Mouse (Mus musculus) stomach, embryonic 15.5 days (tissue): ENCODE data around the gene Map1lc3b. TPM values are rescaled to one million over a fixed set of nuclear protein-coding genes. Genes with fewer than 3 reads are reported as not detected.

ENCODE experiments used
- ATAC-seq: fragments of 200-750 bp; cut with Nextera tagmentation; 2 replicates; pipeline ENCODE4 v1.8.0; 2017; ENCODE audit warnings: low read depth, moderate number of reproducible peaks, moderate TSS enrichment; ENCODE audit not compliant: insufficient read depth, low FRiP score
- H3K27ac ChIP-seq: fragments of 300-500 bp; sonication (generic); 2 replicates; pipeline ENCODE4 v1.5.1; 2015; ENCODE audit warnings: mild to moderate bottlenecking, inconsistent platforms
- H3K27me3 ChIP-seq: fragments of 300-500 bp; sonication (generic); replicated peaks from 2 replicates; pipeline ENCODE4 v1.6.1; 2015; ENCODE audit warnings: inconsistent platforms
- H3K36me3 ChIP-seq: fragments of 300-500 bp; sonication (generic); 2 replicates; pipeline ENCODE4 v1.6.1; 2015; ENCODE audit warnings: inconsistent platforms
- H3K4me1 ChIP-seq: fragments of 300-500 bp; sonication (generic); 2 replicates; pipeline ENCODE4 v1.6.1; 2015; ENCODE audit warnings: inconsistent platforms
- H3K4me2 ChIP-seq: fragments of 300-500 bp; sonication (generic); 2 replicates; pipeline ENCODE4 v1.6.1; 2015; ENCODE audit warnings: mild to moderate bottlenecking, inconsistent platforms
- H3K4me3 ChIP-seq: fragments of 300-500 bp; sonication (generic); replicated peaks from 2 replicates; pipeline ENCODE4 v1.5.1; 2015; ENCODE audit warnings: inconsistent platforms
- H3K9ac ChIP-seq: fragments of 300-500 bp; sonication (generic); 2 replicates; pipeline ENCODE4 v1.6.1; 2015; ENCODE audit warnings: inconsistent platforms
- H3K9me3 ChIP-seq: fragments of 300-500 bp; sonication (generic); 2 replicates; pipeline ENCODE4 v1.6.1; 2016; ENCODE audit warnings: inconsistent platforms
- WGBS: fragments of 180-500 bp; shearing (Covaris S2); methylation state at CpG from one replicate; pipeline ENCODE4 v1.1.7; 2015; 5-methylcytosine and 5-hydroxymethylcytosine counted together
- polyA plus RNA-seq: library from polyadenylated mRNA; unstranded; fragments of >200 nt; fragmentation: Nextera tagmentation; extraction: Ambion mirVana; gene quantifications from 2 replicates; pipeline ENCODE4 v1.2.1, GENCODE M21; 2015

Gene Map1lc3b
- polyA plus RNA-seq, 1 experiment from 2014 or later: 217 TPM

- Histone ChIP-seq H3K27me3 (no peaks in the 10 kb centered on the region), H3K9ac (no peak overlapping the region), H3K4me2 (no peak overlapping the region), H3K36me3 (peaks cover 6% of the 10 kb centered on the region; the same call in 1 of the 2 replicates), H3K9me3 (no peaks in the 10 kb centered on the region), H3K4me3 (no peak overlapping the region), H3K4me1 (peaks cover 28% of the 10 kb centered on the region), H3K27ac (0 out of 2 replicates have a peak overlapping the region, but pooled peaks have one; percentile 9)
- no peak for ATAC-seq
- 74% methylated on average over 12 of the region's 12 CpGs for WGBS
These were observed 30.8 kb downstream of the Map1lc3b start for GRCm38 (mm10) chr8:121620801-121621516.

GRCm38 (mm10) chr8:121621879-121622278, 31.7 kb downstream of the Map1lc3b start:
- H3K27ac ChIP-seq: no peak overlapping the region
- H3K4me1 ChIP-seq: peaks cover 28% of the 10 kb centered on the region
- H3K36me3 ChIP-seq: peaks cover 8% of the 10 kb centered on the region; the same call in 1 of the 2 replicates
- no peak overlapping the region for H3K9ac ChIP-seq
- no peak for ATAC-seq
- H3K4me2 ChIP-seq: no peak overlapping the region
- H3K4me3 ChIP-seq: no peak overlapping the region
- 71% methylated on average over 1 of the region's 1 CpGs for WGBS
- no peaks in the 10 kb centered on the region for H3K9me3 ChIP-seq
- H3K27me3 ChIP-seq: no peaks in the 10 kb centered on the region

GRCm38 (mm10) chr8:121623043-121623442, 32.9 kb downstream of the Map1lc3b start:
- Histone ChIP-seq H3K9ac (no peak overlapping the region), H3K27ac (no peak overlapping the region), H3K27me3 (no peaks in the 10 kb centered on the region), H3K36me3 (peaks cover 5% of the 10 kb centered on the region), H3K4me1 (peaks cover 28% of the 10 kb centered on the region), H3K4me2 (no peak overlapping the region), H3K9me3 (no peaks in the 10 kb centered on the region), H3K4me3 (no peak overlapping the region)
- 85% methylated on average over 8 of the region's 8 CpGs for WGBS
- no peak for ATAC-seq

DNA sequence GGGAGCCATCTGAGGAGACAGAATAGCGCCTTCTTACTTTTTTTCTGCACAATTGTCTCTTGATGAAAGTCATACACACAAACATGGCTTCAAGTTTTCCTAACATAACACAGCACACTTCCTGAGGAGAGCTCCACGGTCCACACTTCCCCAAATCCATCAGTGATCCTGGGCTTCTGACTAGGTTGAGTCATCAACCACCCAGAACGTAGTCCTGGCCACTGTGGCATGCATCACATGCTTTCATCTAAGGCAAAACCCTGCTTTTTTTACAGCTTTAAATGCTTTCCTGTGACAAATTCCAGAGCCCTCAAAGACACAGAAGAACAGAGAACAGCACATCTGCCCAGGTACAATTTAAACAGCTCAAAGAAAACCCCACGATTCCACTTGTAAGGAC, 38.5 kb downstream of the Map1lc3b start:
- ATAC-seq: no peak
- 78% methylated on average over 4 of the region's 4 CpGs for WGBS
- no peak overlapping the region for H3K4me2 ChIP-seq

GRCm38 (mm10) chr8:121631645-121632071, 41.5 kb downstream of the Map1lc3b start:
- Histone ChIP-seq H3K4me2 (no peak overlapping the region), H3K9me3 (no peaks in the 10 kb centered on the region), H3K4me1 (peaks cover 24% of the 10 kb centered on the region), H3K4me3 (no peak overlapping the region), H3K27ac (peak overlapping the region; percentile 28; the same call in 1 of the 2 replicates), H3K27me3 (no peaks in the 10 kb centered on the region), H3K36me3 (peaks cover 9% of the 10 kb centered on the region; the same call in 1 of the 2 replicates), H3K9ac (no peak overlapping the region)
- 39% methylated on average over 7 of the region's 7 CpGs for WGBS
- ATAC-seq: peak; percentile 22; the same call in 1 of the 2 replicates

More for the DNA sequence above, 38.5 kb downstream of the Map1lc3b start:
- Histone ChIP-seq H3K9ac (no peak overlapping the region), H3K36me3 (peaks cover 12% of the 10 kb centered on the region), H3K27me3 (no peaks in the 10 kb centered on the region), H3K4me1 (peaks cover 22% of the 10 kb centered on the region), H3K27ac (no peak overlapping the region), H3K9me3 (no peaks in the 10 kb centered on the region), H3K4me3 (no peak overlapping the region)

GRCm38 (mm10) chr8:121632401-121632800, 42.2 kb downstream of the Map1lc3b start:
- peak overlapping the region; percentile 28; the same call in 1 of the 2 replicates for H3K27ac ChIP-seq

DNA sequence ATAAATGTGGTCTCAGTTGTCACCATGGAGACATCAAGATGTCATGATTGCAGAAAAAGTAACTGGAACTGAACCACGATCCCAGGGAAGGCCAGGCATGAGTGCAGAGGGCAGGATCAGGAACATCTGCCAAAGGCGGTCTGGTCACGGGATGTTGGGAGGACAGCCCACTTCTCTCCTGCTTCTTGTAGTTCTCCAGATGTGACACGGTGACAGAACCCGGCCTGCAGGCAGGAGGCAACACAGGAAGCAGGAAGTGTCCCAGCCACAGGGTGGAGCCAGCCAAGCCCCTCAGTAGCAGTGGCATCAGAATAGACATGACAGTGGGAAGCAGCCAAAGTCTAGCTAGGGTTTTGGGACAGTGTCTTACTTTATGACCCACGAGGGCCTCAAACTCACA, 45.4 kb downstream of the Map1lc3b start:
- no peak for ATAC-seq
- H3K4me1 ChIP-seq: peaks cover 28% of the 10 kb centered on the region
- no peaks in the 10 kb centered on the region for H3K9me3 ChIP-seq
- no peak overlapping the region for H3K27ac ChIP-seq
- 51% methylated on average over 6 of the region's 6 CpGs for WGBS
- H3K36me3 ChIP-seq: no peaks in the 10 kb centered on the region
- H3K4me3 ChIP-seq: no peak overlapping the region
- H3K9ac ChIP-seq: no peak overlapping the region
- H3K4me2 ChIP-seq: no peak overlapping the region
- H3K27me3 ChIP-seq: no peaks in the 10 kb centered on the region

More at GRCm38 (mm10) chr8:121632401-121632800, 42.2 kb downstream of the Map1lc3b start:
- Histone ChIP-seq H3K36me3 (peaks cover 9% of the 10 kb centered on the region; the same call in 1 of the 2 replicates), H3K9ac (no peak overlapping the region), H3K4me3 (no peak overlapping the region), H3K27me3 (no peaks in the 10 kb centered on the region), H3K4me1 (peaks cover 28% of the 10 kb centered on the region), H3K9me3 (no peaks in the 10 kb centered on the region), H3K4me2 (no peak overlapping the region)
- 80% methylated on average over 5 of the region's 5 CpGs for WGBS
- ATAC-seq: no peak

- Histone ChIP-seq H3K9ac (no peak overlapping the region), H3K9me3 (no peaks in the 10 kb centered on the region), H3K27me3 (no peaks in the 10 kb centered on the region), H3K4me2 (no peak overlapping the region), H3K36me3 (no peaks in the 10 kb centered on the region), H3K4me1 (peaks cover 27% of the 10 kb centered on the region), H3K27ac (0 out of 2 replicates have a peak overlapping the region, but pooled peaks have one; percentile 6), H3K4me3 (no peak overlapping the region)
- ATAC-seq: no peak
- WGBS: 73% methylated on average over 8 of the region's 8 CpGs
These were observed 46.0 kb downstream of the Map1lc3b start for GRCm38 (mm10) chr8:121636180-121636579.

DNA sequence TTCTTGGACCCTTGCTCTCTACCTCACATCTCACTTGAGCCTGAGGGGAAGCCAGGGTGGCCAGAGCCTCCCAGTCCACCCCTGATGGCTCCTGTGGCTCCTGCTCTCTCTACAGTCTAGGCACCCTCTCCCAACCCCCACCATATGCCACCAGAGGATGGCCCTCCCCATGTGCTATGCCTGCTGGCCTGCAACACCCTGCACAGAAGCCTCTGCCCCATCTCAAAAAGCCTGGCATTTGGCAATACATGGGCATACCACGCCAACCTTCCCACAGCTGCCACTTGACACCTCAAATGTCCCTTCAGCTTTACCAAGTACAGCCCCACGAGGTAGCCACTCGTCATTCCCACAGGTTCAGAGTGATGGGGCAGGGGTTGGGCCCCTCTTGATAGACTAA, 52.6 kb downstream of the Map1lc3b start:
- Histone ChIP-seq H3K27ac (no peak overlapping the region), H3K27me3 (no peaks in the 10 kb centered on the region), H3K9me3 (no peaks in the 10 kb centered on the region), H3K9ac (no peak overlapping the region), H3K4me2 (no peak overlapping the region), H3K36me3 (no peaks in the 10 kb centered on the region), H3K4me1 (peaks cover 17% of the 10 kb centered on the region; the same call in 1 of the 2 replicates), H3K4me3 (no peak overlapping the region)
- WGBS: 72% methylated on average over 3 of the region's 3 CpGs
- no peak for ATAC-seq

- 67% methylated on average over 11 of the region's 11 CpGs for WGBS
- no peaks in the 10 kb centered on the region for H3K27me3 ChIP-seq
- H3K27ac ChIP-seq: no peak overlapping the region
- H3K4me3 ChIP-seq: no peak overlapping the region
- H3K9ac ChIP-seq: no peak overlapping the region
- H3K4me2 ChIP-seq: no peak overlapping the region
- ATAC-seq: no peak
- H3K4me1 ChIP-seq: peaks cover 23% of the 10 kb centered on the region
- no peaks in the 10 kb centered on the region for H3K36me3 ChIP-seq
- H3K9me3 ChIP-seq: no peaks in the 10 kb centered on the region
These were observed 53.2 kb downstream of the Map1lc3b start for GRCm38 (mm10) chr8:121643384-121643783.

DNA sequence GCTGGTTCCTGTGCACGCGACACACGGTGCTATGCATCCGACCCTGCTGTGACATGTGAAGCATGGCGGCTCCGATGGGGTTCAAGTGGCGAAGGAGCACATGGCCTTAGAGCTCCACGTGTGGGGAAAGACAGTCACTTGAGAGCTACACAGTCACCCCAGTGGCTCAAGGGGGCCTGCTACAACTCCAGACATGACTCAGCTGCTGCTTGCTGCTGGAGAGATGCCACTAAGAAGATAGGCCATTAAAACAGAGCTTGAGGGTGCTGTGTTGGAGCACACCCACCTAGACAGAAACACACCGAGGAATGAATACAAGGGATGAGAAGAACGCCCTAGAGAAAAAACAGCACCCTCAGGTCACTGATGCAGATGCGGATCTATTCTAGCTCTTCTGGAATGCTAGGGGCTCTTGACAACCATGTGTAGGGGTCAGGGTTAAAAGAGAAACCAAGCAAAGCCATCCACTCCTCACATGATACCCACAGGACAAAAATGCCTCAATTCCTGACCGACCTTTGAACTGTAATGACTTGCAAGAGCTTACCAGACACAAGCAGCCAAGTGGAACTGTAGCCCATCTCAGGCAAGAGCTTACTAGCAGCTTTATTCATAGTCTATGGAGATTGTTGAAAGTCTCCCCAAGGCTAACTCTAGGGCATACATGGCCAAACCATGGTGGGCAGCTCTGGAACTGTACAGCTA, 57.5 kb downstream of the Map1lc3b start:
- H3K4me2 ChIP-seq: no peak overlapping the region
- peaks cover 54% of the 10 kb centered on the region for H3K4me1 ChIP-seq
- no peaks in the 10 kb centered on the region for H3K9me3 ChIP-seq
- 81% methylated on average over 12 of the region's 12 CpGs for WGBS
- H3K27ac ChIP-seq: no peak overlapping the region
- no peak for ATAC-seq
- H3K4me3 ChIP-seq: no peak overlapping the region
- H3K9ac ChIP-seq: no peak overlapping the region
- no peaks in the 10 kb centered on the region for H3K27me3 ChIP-seq
- H3K36me3 ChIP-seq: no peaks in the 10 kb centered on the region
